Mouse (Mus musculus) embryonic facial prominence, embryonic 11.5 days (tissue): ENCODE data around the gene Pdhb. TPM values are rescaled to one million over a fixed set of nuclear protein-coding genes. Genes with fewer than 3 reads are reported as not detected.

ENCODE experiments used
- ATAC-seq: fragments of 200-750 bp; cut with Nextera tagmentation; replicated peaks from 2 replicates; pipeline ENCODE4 v1.8.0; 2017; ENCODE audit warnings: low read depth; ENCODE audit not compliant: insufficient number of reproducible peaks, low FRiP score, low TSS enrichment
- DNase-seq: peaks from one replicate; pipeline ENCODE4 v3.0.0-alpha.2; 2015; ENCODE audit warnings: low spot score
- H3K27ac ChIP-seq: fragments of 300-500 bp; sonication (generic); replicated peaks from 2 replicates; pipeline ENCODE4 v1.5.1; 2014; ENCODE audit warnings: mild to moderate bottlenecking, low read depth, low read length, control low read depth
- H3K27me3 ChIP-seq: fragments of 300-500 bp; sonication (generic); 2 replicates; pipeline ENCODE4 v1.6.1; 2014; ENCODE audit warnings: mild to moderate bottlenecking, low read length, moderate library complexity, mixed read lengths; ENCODE audit not compliant: control insufficient read depth, insufficient read depth
- H3K36me3 ChIP-seq: fragments of 300-500 bp; sonication (generic); replicated peaks from 2 replicates; pipeline ENCODE4 v1.6.1; 2014; ENCODE audit warnings: low read depth, mild to moderate bottlenecking, low read length, moderate library complexity, mixed read lengths; ENCODE audit not compliant: control insufficient read depth, insufficient read depth
- H3K4me1 ChIP-seq: fragments of 300-500 bp; sonication (generic); 2 replicates; pipeline ENCODE4 v1.6.1; 2014; ENCODE audit warnings: low read length, mixed read lengths; ENCODE audit not compliant: control insufficient read depth, insufficient read depth
- H3K4me2 ChIP-seq: fragments of 300-500 bp; sonication (generic); 2 replicates; pipeline ENCODE4 v1.6.1; 2014; ENCODE audit warnings: low read depth, mild to moderate bottlenecking, control low read depth, low read length, moderate library complexity
- H3K4me3 ChIP-seq: fragments of 300-500 bp; sonication (generic); 2 replicates; pipeline ENCODE4 v1.5.1; 2014; ENCODE audit warnings: low read depth, low read length, control low read depth
- H3K9ac ChIP-seq: fragments of 300-500 bp; sonication (generic); replicated peaks from 2 replicates; pipeline ENCODE4 v1.6.1; 2014; ENCODE audit warnings: mild to moderate bottlenecking, control low read depth, low read length
- H3K9me3 ChIP-seq: fragments of 300-500 bp; sonication (generic); replicated peaks from 2 replicates; pipeline ENCODE4 v1.6.1; 2016; ENCODE audit warnings: mild to moderate bottlenecking, low read length, inconsistent platforms, mixed read lengths; ENCODE audit not compliant: control insufficient read depth
- WGBS: fragments of 180-500 bp; shearing (Covaris S2); extraction: QIAGEN DNeasy Blood & Tissue Kit; methylation state at CpG from one replicate; pipeline ENCODE4 v1.1.7; 2014; 5-methylcytosine and 5-hydroxymethylcytosine counted together
- polyA plus RNA-seq: library from polyadenylated mRNA; unstranded; fragments of >200 nt; fragmentation: Nextera tagmentation; extraction: Ambion mirVana; gene quantifications from 2 replicates; pipeline ENCODE4 v1.2.1, GENCODE M21; 2014

The Pdhb gene
- polyA plus RNA-seq, 1 experiment from 2014 or later = 229 TPM

GRCm38 (mm10) chr14:8119904-8120303 is 52.9 kb downstream of the Pdhb start:
- Histone ChIP-seq H3K4me2 (no peak overlapping the region), H3K9me3 (no peaks in the 10 kb centered on the region), H3K9ac (no peak overlapping the region), H3K27ac (no peak overlapping the region), H3K36me3 (no peaks in the 10 kb centered on the region), H3K4me3 (no peak overlapping the region), H3K4me1 (no peaks in the 10 kb centered on the region), H3K27me3 (no peaks in the 10 kb centered on the region)
- ATAC-seq = no peak
- DNase-seq = no peak
- 82% methylated on average over 3 of the region's 3 CpGs for WGBS

GRCm38 (mm10) chr14:8119454-8119853 is 53.4 kb downstream of the Pdhb start:
- 92% methylated on average over 5 of the region's 5 CpGs for WGBS
- H3K4me3 ChIP-seq = no peak overlapping the region
- DNase-seq (no peak), ATAC-seq (no peak)
- no peaks in the 10 kb centered on the region for H3K4me1 ChIP-seq
- H3K9me3 ChIP-seq = no peaks in the 10 kb centered on the region
- H3K27ac ChIP-seq = no peak overlapping the region
- H3K9ac ChIP-seq = no peak overlapping the region
- no peaks in the 10 kb centered on the region for H3K27me3 ChIP-seq
- H3K4me2 ChIP-seq = no peak overlapping the region
- H3K36me3 ChIP-seq = no peaks in the 10 kb centered on the region

GRCm38 (mm10) chr14:8117371-8117770 is 55.5 kb downstream of the Pdhb start:
- ATAC-seq = no peak
- no peaks in the 10 kb centered on the region for H3K27me3 ChIP-seq
- H3K4me1 ChIP-seq = no peaks in the 10 kb centered on the region
- H3K9ac ChIP-seq = no peak overlapping the region
- WGBS = 86% methylated on average over 2 of the region's 2 CpGs
- H3K9me3 ChIP-seq = no peaks in the 10 kb centered on the region
- H3K36me3 ChIP-seq = no peaks in the 10 kb centered on the region
- H3K4me3 ChIP-seq = no peak overlapping the region
- H3K27ac ChIP-seq = no peak overlapping the region
- no peak for DNase-seq
- no peak overlapping the region for H3K4me2 ChIP-seq

Other genes with a start within 250 kb of the Pdhb start
- gene Gm45521, start 215.7 kb downstream of the Pdhb start, polyA plus RNA-seq = not detected in 2 replicates
- 0.08 TPM in 1 of 2 replicates, not detected in the other for gene Dnase1l3, start 178.5 kb downstream of the Pdhb start, polyA plus RNA-seq
- gene Abhd6, start 170.1 kb downstream of the Pdhb start, polyA plus RNA-seq = 21.0 and 22.5 TPM in 2 replicates
- gene Rpp14, start 92.7 kb downstream of the Pdhb start, polyA plus RNA-seq = 67.0 and 74.4 TPM in 2 replicates
- 23.4 and 24.4 TPM in 2 replicates for gene Pxk, start 74.8 kb downstream of the Pdhb start, polyA plus RNA-seq
- gene Kctd6, start 41.1 kb upstream of the Pdhb start, polyA plus RNA-seq = 11.9 and 14.1 TPM in 2 replicates
- gene Acox2, start 86.3 kb upstream of the Pdhb start, polyA plus RNA-seq = not detected in 2 replicates
- 0.39 and 1.1 TPM in 2 replicates for gene Fam107a, start 145.0 kb upstream of the Pdhb start, polyA plus RNA-seq
- gene Oit1, start 205.7 kb upstream of the Pdhb start, polyA plus RNA-seq = 0.22 and 0.33 TPM in 2 replicates